Mouse (Mus musculus) liver, postnatal 0 days (tissue): Measurements from ENCODE around the gene Lbh.

Source experiments
- CTCF ChIP-seq: sonication (generic); IDR thresholded peaks from 2 replicates; pipeline ENCODE4 v1.5.1; 2016; ENCODE audit warnings: antibody characterized with exemption, low read depth
- EP300 ChIP-seq: IDR thresholded peaks from 2 replicates; pipeline ENCODE4 v1.6.1; 2016; ENCODE audit warnings: antibody characterized with exemption, low read depth, mild to moderate bottlenecking

DNA sequence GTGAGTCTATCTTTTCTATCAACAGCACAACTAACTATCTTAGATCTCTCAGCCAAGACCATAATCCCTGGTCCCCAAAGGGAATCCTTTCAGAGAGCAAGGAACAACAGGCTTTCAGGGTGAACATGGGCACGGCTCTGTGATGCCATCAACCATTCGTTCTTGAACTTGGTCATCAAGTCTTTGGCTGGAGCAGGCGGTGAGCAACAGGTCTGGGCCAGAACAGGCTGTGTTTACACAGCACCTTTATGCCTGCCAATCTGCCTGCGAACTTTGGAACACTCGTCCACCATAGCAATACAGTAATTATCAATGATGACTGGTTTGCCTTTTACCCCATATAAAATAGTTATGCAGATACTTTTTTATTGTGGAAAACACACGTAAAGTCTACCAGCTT lies 38.9 kb downstream of the Lbh start:
- TF ChIP-seq CTCF (no peak), EP300 (no peak)
